Mouse (Mus musculus) B cell, adult (primary cell): ENCODE data around the gene Itpk1. TPM values are rescaled to one million over a fixed set of nuclear protein-coding genes. Genes with fewer than 3 reads are reported as not detected.

ENCODE experiments used
- total RNA-seq: library from RNA; stranded (reverse); gene quantifications from 4 replicates; pipeline ENCODE4 v1.2.4, GENCODE M21; 2023; ENCODE audit not compliant: inconsistent age

Gene Itpk1
- 21.7 to 37.4 TPM (median 27.3 TPM) in 4 replicates for total RNA-seq

DNA sequence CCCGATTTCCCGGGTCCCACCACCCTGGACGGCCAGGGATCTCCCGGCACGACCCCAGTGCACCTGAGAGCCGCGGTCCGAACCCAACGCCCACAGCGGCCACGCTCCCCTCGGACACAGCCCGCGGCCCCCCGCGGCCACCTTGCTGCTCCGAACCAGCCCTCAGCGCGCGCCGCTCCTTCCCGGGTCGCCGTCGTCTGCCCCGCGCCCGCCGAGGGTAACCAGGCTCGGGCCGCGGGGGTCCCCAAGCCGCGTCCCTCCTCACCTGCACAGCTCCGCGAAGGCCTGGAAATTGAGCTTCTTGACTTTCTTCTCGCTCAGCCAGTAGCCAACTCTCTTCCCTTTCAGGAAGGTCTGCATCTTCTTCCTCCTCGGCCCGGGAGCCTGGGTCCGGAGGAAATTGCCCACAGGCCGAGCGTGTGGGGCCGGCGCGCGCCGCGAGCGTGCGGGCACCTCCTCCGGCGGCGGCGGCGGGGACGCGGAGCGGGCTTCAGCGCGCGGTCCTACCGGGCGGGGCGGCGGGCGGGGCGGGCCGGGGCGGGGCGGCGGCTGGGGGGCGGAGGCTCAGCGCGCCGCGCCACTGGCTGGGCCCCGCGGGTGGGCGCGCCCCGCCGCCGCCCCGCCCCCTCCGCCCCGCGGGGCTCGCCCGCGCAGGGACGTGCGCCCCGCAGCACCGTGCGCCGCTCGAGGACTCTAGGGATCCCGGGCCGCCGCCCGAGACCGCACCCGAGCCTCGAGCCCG, at the start of gene Itpk1:
TSS of gene Itpk1 (minus strand) at position 474 of the 742 bp plus-strand sequence.

DNA sequence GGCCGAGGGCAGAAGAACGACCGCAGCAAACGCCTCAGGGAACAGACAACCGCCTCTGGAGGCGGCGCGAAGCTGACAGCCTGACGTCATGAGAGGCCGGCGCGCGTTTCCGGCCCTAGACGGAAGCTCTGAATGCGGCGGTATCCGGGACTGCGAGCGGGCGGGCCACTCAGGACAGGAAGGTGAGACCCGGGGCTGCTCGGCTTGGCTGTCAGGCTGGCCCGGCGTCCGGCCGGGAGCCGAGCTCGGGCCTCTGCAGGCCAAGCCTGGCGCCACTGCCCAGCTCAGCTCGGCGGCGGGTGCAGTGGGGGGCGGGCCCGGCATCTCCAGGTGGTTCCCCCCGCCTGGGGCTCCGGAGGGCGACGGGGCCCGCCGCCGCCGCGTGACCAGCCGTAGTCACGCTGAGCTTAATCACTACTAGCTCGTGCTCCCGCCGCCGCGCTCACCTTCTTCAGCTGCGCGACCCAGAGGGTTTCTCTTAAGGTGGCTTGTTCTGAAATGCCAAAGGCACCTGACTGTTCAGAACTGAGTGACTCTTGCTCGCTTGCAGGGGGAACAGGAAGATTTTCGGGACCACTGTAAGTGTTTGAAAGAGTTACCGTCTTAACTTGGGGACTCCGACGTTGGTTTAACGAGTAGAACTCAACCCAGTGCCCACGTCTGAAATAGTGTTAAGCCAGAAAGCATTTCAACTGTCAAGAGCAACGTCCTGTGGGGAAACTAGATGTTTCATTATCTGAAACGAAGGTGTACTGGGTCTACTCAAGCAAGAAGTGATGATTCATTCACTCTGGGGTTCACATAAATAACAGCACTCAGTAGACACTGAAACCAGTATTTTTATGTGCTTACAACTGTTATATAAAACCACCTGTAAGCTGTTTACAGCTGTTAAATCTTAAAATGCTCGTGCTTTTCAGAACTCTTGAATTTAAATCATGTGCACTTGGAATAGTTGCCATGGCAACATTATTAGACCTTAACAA, 39.2 kb upstream of the Itpk1 start, which contains the start of the genes Moap1 and Tmem251:
TSS of gene Moap1 (minus strand) at position 73 of the 986 bp plus-strand sequence.
TSS of gene Tmem251 (plus strand) at position 174 of the 986 bp plus-strand sequence.

DNA sequence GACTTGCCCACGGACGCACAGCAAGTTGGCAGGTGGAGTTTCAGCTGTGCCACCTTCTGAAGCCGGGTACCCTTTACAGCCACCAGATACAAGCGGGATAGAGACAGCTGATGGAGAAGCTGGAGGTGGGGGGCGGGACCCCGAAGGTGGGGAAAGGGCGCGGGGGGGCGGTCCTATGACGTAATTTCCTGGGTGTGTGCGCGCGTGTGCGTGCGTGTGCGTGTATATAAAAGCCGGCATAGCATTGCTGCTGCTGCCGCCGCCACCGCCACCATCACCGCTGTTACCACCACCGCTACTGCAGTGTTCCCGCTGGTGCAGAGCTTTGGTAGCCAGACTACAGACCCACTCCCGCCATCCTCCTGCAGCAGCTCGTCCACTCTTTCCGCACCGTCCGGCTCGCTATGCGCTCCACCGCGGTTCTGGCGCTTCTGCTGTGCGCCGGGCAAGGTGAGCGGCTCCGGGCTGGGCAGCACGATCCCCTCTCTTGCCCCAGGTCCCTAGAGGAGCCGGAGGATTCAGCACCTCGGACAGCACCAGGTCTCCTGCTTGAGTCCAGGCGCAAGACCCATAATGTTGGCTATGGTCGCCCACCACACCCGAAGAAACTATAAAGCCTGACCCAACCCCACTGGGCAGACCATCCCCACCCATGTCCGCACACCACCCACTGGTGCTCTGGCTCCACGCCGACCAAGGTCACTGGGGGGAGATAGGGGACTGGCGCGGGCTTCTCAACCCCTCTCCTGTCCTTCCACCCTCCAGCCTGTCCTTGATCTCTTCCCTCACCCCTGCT, 149.8 kb downstream of the Itpk1 start, which contains the start of gene Chga:
TSS of gene Chga (plus strand) at position 249 of the 796 bp plus-strand sequence.

Other genes with a start within 250 kb of the Itpk1 start
- gene Golga5, start 235.8 kb downstream of the Itpk1 start, total RNA-seq, result 44.5 to 50.3 TPM (median 48.3 TPM) in 4 replicates
- gene Chga, start 150.0 kb downstream of the Itpk1 start, total RNA-seq, result not detected in 4 replicates
- 12.2 to 18.1 TPM (median 13.1 TPM) in 4 replicates for gene Moap1, start 38.7 kb upstream of the Itpk1 start, total RNA-seq
- gene Tmem251, start 38.8 kb upstream of the Itpk1 start, total RNA-seq, result 33.9 to 37.1 TPM (median 34.8 TPM) in 4 replicates
- gene Gm28051, start 52.8 kb upstream of the Itpk1 start, total RNA-seq, result not detected in 4 replicates
- 26.8 to 33.8 TPM (median 29.3 TPM) in 4 replicates for gene Gon7, start 52.9 kb upstream of the Itpk1 start, total RNA-seq
- gene Ubr7, start 53.0 kb upstream of the Itpk1 start, total RNA-seq, result 19.4 to 24.7 TPM (median 21.0 TPM) in 4 replicates
- gene Gm20604, start 53.7 kb upstream of the Itpk1 start, total RNA-seq, result 6.5 to 7.8 TPM (median 6.9 TPM) in 4 replicates
- gene Btbd7, start 173.5 kb upstream of the Itpk1 start, total RNA-seq, result 36.3 to 44.1 TPM (median 41.2 TPM) in 4 replicates
- not detected in 4 replicates for gene Cox8c, start 194.4 kb upstream of the Itpk1 start, total RNA-seq
- gene Unc79, start 243.9 kb upstream of the Itpk1 start, total RNA-seq, result not detected in 4 replicates